Mouse (Mus musculus) granulocyte monocyte progenitor cell, adult 5-6 weeks (primary cell): ENCODE data around the gene Syt9. TPM values are rescaled to one million over a fixed set of nuclear protein-coding genes. Genes with fewer than 3 reads are reported as not detected.

Source experiments
- ATAC-seq: replicated peaks from 2 replicates; pipeline ENCODE4 v1.8.0; 2016; ENCODE audit warnings: mild to moderate bottlenecking, moderate TSS enrichment, inconsistent platforms; ENCODE audit not compliant: poor library complexity, severe bottlenecking
- total RNA-seq, 2 experiments: library from RNA; stranded (forward) in 1 of 2; stranded (reverse) in 1 of 2; fragments of 200-712, 200-1000 nt in 1 of 2; fragments of >200 nt in 1 of 2; fragmentation: Nextera tagmentation in 1 of 2; gene quantifications; 2 replicates each; pipeline ENCODE4 v1.2.3; 2014 to 2017

The Syt9 gene
- total RNA-seq, 2 experiments from 2014 or later: not detected

DNA sequence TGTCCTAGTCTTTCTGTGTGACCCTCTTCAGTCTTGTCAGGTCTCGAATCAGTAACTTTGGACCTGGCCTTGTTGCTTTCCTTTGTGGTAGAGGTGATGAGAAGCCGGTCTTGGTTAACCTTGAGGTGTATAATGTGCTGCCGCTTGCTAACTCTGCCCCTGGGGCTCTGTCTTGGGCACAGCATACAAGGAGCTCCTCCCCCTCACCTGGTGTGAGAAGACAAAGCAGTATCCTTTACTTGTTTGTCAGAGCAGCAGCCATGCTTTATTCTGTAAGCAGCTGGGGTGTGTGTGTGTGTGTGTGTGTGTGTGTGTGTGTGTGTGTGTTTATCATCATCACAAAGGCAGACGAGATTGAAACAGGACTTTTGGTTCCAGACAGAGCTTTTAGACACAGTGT, 164.8 kb downstream of the Syt9 start:
- no peak for ATAC-seq

DNA sequence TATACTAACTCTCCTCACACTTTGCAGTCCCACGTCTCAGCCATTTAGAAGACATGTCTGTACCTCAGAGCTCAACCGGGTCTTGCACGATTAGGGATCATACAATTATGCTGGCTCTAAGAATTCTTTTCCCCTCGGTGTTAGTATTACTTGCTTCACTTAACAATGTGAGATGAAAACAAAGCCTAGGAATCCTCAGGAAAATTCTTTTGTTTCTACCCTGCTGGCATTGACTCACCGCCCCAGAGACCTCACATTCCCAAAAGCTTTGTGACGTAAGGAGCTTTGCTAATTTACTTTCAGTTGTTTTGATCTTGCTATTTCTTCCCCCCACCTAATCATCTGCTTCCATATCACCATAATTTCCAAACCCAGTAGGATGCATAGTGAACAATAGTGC, 166.0 kb downstream of the Syt9 start:
- no peak for ATAC-seq

- ATAC-seq: peak; percentile 14; the same call in 1 of the 2 replicates
Observed at GRCm38 (mm10) chr7:107540034-107540433, 169.5 kb downstream of the Syt9 start.

DNA sequence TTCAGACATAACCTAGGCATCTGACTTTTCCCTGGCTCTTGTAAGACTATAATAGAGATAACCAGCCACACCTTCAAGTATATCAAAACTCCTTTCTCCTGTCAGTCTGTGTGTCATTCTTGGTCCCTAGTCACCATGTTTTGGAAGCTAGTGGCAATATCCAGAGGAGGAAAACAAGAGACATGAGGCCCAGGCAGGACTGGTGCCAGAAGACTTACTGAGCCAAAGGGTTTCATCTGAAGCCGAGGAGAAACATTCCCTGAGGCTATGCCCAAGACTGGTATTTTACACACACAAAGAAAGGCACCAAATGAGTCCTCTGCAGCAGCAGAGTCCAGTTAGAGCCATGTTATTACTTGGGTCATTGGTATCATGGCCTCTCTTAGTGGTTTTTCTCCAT, 174.5 kb downstream of the Syt9 start:
- ATAC-seq: no peak

DNA sequence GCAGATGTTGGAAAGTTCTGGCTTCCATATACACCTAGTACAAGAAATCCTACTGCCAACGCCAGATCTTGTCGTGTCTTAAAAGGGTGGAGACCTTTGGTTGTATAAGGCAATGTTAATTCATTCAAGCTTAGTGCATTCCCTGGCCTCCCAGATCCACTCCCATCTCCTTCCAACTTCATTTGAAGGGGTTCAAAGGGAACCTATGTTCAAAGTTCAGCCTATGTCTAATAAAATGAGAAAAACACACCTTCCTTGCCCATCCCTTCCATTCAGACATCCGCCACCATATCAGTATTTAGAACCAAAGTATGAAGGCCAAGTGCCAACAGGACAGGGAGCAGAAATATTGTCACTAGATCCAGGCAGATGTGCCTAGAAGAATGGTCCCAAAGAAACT, 177.3 kb downstream of the Syt9 start:
- ATAC-seq: no peak

DNA sequence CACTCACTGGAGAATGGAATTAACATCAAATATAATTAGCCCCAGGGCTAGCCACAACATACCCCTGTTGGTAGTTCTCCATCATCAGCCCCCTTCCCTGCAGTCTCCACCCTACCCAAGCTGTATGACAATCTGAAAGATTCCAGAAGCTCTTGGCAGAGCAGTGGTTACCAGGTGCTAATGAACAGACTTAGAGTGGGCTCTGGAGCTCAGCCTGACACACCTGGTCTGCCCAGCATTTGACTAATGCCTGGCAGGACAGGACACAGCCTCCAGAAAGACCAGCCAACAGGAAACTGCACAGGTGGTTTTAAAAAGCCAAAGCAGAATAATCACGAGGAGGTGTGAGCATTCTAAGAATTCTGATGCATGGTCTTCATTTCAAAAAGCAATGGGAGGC, 182.9 kb downstream of the Syt9 start:
- no peak for ATAC-seq

DNA sequence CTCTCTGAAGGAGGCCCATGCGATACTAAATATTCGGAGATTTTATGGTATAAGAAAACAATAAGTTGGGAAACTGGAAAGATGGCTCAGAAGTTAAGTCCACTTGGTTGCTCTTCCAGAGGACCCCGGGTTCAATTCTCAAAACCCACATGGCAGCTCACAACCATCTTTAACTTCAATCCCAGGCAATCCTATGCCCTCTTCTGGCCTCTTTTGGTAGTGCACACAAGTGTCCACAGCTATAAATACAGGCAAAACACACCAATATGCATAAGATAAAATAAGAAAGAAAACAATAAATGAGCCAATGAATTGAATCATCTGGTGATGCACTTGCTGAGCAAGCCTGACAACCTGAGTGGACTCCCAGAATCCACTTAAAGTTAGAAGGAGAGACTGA, 185.4 kb downstream of the Syt9 start:
- ATAC-seq: peak; percentile 59

- no peak for ATAC-seq
Observed at GRCm38 (mm10) chr7:107560675-107561074, 190.1 kb downstream of the Syt9 start.

GRCm38 (mm10) chr7:107561584-107561983, 191.1 kb downstream of the Syt9 start:
- peak; percentile 47 for ATAC-seq

- no peak for ATAC-seq
Observed at GRCm38 (mm10) chr7:107563727-107564126, 193.2 kb downstream of the Syt9 start.

GRCm38 (mm10) chr7:107567261-107567671, 196.7 kb downstream of the Syt9 start, which contains the start of gene Olfml1:
TSS of gene Olfml1 (plus strand) at chr7:107567446.
- no peak for ATAC-seq

DNA sequence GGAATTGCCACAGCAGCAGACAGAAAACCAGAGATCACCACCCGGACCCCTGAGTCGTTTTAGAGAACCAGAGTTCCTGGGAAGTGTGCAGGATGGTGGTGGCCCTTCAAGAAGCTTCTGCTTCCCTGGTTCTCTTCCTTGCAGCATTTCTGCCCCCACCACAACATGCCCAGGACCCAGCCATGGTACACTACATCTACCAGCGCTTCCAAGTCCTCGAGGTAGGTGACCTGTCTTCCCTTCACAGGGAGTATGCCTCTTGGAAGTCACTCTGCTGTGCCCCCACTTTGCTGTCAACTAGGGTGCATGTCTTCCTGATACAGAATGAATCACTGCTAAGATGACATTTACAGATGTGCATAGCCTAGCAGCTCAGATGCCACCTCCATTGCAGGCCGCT, 197.1 kb downstream of the Syt9 start:
- ATAC-seq: no peak

DNA sequence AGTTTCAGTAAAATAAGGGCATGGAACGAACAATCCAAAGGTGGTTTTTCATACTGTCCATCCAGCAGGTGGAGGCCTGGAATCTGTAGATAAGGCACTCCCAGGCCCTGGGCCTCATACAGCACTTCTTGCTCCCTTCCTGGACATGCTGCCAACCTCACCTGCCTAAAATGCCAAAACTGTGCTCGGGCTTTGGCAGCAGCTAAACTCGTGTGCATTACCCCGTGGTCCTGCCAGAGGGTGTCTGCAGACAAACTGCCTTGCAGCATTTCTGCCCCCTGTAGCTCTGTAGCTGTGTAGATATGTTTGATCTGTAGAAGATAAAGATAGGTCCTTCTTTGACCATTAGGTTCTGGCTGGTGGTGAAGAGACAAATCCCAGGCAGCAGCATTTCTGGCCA, 198.4 kb downstream of the Syt9 start:
- no peak for ATAC-seq

GRCm38 (mm10) chr7:107573856-107574255, 203.3 kb downstream of the Syt9 start:
- peak; percentile 68 for ATAC-seq

DNA sequence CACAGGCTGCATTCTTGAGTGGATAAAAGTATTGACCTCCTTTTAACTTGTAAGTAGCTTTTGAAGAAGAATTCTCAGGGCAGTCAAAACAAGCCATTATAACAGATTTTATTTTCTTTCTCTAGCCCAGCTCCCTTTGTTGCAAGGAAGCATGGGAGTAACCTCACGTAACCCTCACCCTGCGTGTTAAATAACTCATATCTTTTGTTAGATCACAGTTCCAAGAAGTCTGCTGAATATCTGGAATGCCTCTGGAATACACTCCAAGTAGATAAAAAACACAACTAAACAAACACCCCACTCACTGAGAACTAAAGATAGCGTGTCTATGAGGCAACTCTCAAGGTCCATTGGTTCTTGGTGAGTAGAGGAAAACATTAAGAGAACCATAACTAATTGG, 203.7 kb downstream of the Syt9 start:
- no peak for ATAC-seq

GRCm38 (mm10) chr7:107592641-107593040, 222.1 kb downstream of the Syt9 start:
- ATAC-seq: no peak

DNA sequence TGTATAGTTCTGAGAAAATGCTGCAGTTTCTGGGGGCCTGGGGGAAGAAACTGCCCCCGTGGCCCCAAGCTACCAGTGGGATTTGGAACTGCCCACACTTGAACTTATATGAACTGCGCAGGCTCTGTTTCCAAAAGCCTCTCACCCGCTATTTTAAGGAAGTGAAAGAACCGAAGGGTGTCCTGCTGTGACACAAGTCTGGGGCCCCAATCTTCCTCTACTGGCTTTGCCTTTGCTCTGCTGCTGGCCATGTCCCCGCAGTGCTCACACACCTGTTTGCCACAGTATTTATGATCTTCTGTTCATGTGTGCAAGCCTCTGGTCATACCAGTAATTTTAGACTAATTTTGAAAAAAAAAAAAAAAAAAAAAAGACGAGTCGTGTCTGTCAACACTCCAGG, 223.4 kb downstream of the Syt9 start:
- peak; percentile 71 for ATAC-seq

DNA sequence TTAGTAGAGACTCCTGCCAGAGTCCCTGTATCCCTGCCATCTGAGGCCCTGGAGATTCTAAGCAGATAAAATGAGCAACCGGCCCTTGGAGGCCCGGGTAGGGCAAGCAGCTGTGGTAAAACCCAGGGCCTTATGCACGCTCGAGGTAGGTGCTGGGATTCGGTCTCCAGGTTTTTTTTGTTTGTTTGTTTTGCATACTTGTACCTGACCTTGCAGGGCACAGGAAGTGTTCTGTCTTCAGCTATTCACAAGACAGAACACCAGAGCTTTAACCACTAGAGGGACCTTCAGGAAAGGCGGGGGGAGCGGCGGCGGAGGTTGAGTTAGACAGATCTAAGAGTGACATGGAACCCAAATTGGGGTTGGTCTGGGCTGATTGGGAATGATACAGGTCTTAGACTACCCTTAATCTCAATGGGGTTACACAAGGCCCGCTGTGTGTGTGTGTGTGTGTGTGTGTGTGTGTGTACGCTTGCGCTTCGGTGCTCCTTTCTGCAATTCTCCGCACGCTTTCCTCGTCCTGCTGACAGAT, 223.9 kb downstream of the Syt9 start:
- ATAC-seq: peak; percentile 49

GRCm38 (mm10) chr7:107594857-107595402, 224.4 kb downstream of the Syt9 start, which contains the start of gene Ppfibp2:
TSS of gene Ppfibp2 (plus strand) at chr7:107595207.
- ATAC-seq: peak; percentile 87

GRCm38 (mm10) chr7:107595426-107595825, 224.9 kb downstream of the Syt9 start:
- ATAC-seq: no peak

GRCm38 (mm10) chr7:107596753-107597152, 226.2 kb downstream of the Syt9 start:
- ATAC-seq: no peak

DNA sequence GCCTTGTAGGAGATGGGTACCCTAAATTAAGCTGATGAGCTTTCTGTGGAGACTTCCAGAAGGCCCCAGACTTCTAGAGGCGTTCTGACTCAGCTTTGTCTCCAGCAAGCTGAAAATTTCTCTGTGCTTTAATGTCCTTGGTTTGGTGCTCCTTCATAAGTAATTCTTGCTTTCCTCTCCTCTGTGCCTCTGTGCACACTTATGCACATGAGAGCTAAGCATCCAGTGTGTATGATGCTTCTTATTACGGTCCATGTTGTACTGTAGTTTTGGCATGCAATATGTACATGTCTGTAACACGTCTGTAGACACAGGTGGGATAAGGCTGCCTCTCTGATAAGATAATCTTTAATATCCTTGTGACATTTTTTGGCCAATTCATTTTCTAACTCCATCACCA, 227.4 kb downstream of the Syt9 start:
- ATAC-seq: no peak
